Mouse (Mus musculus): ENCODE results near the gene Swap70.

- no peak for TF ChIP-seq CTCF (IDR thresholded peaks at IDR 0.05; ENCODE audit: borderline replicate concordance, insufficient read depth, low read length)
- no peak for TF ChIP-seq POLR2A (IDR thresholded peaks at IDR 0.05; ENCODE audit: low read depth, low read length)
Observed at GRCm38 (mm10) chr7:110263474-110263873, 42.0 kb downstream of the Swap70 start.
